Mouse (Mus musculus): ENCODE results near the gene Olfr1168. TPM values are rescaled to one million over a fixed set of nuclear protein-coding genes. Genes with fewer than 3 reads are reported as not detected.
"Not testable (repeated sequence)": the region's sequence is repeated elsewhere in the genome, so short reads cannot be mapped to it uniquely, and the experiment has no call there.

Gene Olfr1168
- not detected in 2 replicates for polyA plus RNA-seq (2012; rRNA removed)

- Histone ChIP-seq H3K36me3 (ENCODE audit: control insufficient read depth, insufficient read depth, low read length) (no peaks in the 10 kb centered on the region), H3K4me3 (ENCODE audit: low read depth, low read length) (no peak within 1 kb of the TSS), H3K27ac (ENCODE audit: insufficient read depth, low read depth, low read length) (no peak within 1 kb of the TSS), H3K27me3 (ENCODE audit: control insufficient read depth, insufficient read depth, low read length) (no peaks in the 10 kb centered on the region), H3K4me1 (ENCODE audit: control insufficient read depth, insufficient read depth, insufficient read length, low read length) (no peaks in the 10 kb centered on the region)
- TF ChIP-seq POLR2A (IDR thresholded peaks at IDR 0.05; ENCODE audit: low read depth, low read length) (no peak), CTCF (IDR thresholded peaks at IDR 0.05; ENCODE audit: extremely low read depth, insufficient read length, insufficient replicate concordance, low read depth, low read length) (no peak)
- WGBS = 76% methylated on average over 2 of the region's 2 CpGs
Observed at GRCm38 (mm10) chr2:88181580-88181979, at the start of gene Olfr1168. TSS of gene Olfr1168 (plus strand) at chr2:88181880.

DNA sequence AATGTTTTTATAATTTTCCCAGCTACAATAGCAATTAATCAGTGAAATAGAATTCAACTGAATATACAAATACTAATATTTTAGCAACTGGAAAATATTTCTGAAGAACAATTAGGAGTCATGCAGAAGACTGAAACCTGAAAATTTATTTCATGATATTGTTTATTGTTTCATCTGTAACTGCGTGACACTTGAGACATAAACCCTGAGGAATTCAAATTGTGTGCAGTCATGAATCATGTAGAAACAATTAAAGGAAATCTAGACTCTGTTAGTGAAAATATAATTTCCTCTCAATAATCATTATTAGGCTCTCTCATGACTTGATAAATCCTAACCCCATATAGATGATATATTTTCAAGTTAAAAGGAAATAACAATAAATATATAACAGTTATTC lies 26.6 kb upstream of the Olfr1168 start, which contains the start of gene Olfr1167:
Gene Olfr1167 (minus strand): TSS at position 101 of the 400 bp plus-strand sequence.
- H3K27ac ChIP-seq (ENCODE audit: insufficient read depth, low read depth, low read length); H3K27me3 ChIP-seq (ENCODE audit: control insufficient read depth, insufficient read depth, low read length); H3K4me3 ChIP-seq (ENCODE audit: low read depth, low read length); H3K36me3 ChIP-seq (ENCODE audit: control insufficient read depth, insufficient read depth, low read length); H3K4me1 ChIP-seq (ENCODE audit: control insufficient read depth, insufficient read depth, insufficient read length, low read length): not testable (repeated sequence)
- WGBS = 74% methylated on average over 1 of the region's 1 CpGs

- H3K36me3 ChIP-seq (ENCODE audit: control insufficient read depth, insufficient read depth, low read length) = no peaks in the 10 kb centered on the region
- H3K4me3 ChIP-seq (ENCODE audit: low read depth, low read length) = no peak overlapping the region
- H3K27ac ChIP-seq (ENCODE audit: insufficient read depth, low read depth, low read length) = no peak overlapping the region
- WGBS = 75% methylated on average over 1 of the region's 1 CpGs
- no peaks in the 10 kb centered on the region for H3K4me1 ChIP-seq (ENCODE audit: control insufficient read depth, insufficient read depth, insufficient read length, low read length)
- TF ChIP-seq CTCF (IDR thresholded peaks at IDR 0.05; ENCODE audit: extremely low read depth, insufficient read length, insufficient replicate concordance, low read depth, low read length) (no peak), POLR2A (IDR thresholded peaks at IDR 0.05; ENCODE audit: low read depth, low read length) (no peak)
- H3K27me3 ChIP-seq (ENCODE audit: control insufficient read depth, insufficient read depth, low read length) = no peaks in the 10 kb centered on the region
Observed at GRCm38 (mm10) chr2:88220784-88221183, 39.1 kb downstream of the Olfr1168 start.

DNA sequence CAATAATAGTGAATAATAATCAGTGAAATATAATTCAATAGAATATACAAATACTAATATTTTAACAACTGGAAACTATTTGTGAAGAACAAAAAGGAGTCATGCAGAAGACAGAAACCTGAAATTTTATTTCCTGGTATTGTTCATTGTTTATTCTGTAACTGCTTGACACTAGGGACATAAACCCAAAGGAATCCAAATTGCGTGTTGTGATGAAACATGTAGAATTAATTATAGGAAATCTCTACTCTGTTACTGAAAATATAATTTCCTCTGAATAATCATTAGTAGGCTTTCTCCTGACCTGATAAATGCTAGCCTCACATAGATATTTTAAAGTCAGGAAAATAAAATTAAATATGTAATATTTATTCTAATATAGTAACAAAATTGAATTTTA lies 46.6 kb downstream of the Olfr1168 start, which contains the start of gene Olfr1170:
Gene Olfr1170 (minus strand): TSS at position 101 of the 400 bp plus-strand sequence.
- H3K36me3 ChIP-seq (ENCODE audit: control insufficient read depth, insufficient read depth, low read length) = no peaks in the 10 kb centered on the region
- 78% methylated on average over 1 of the region's 1 CpGs for WGBS
- TF ChIP-seq CTCF (IDR thresholded peaks at IDR 0.05; ENCODE audit: extremely low read depth, insufficient read length, insufficient replicate concordance, low read depth, low read length) (no peak), POLR2A (IDR thresholded peaks at IDR 0.05; ENCODE audit: low read depth, low read length) (no peak)
- no peaks in the 10 kb centered on the region for H3K4me1 ChIP-seq (ENCODE audit: control insufficient read depth, insufficient read depth, insufficient read length, low read length)
- H3K27me3 ChIP-seq (ENCODE audit: control insufficient read depth, insufficient read depth, low read length) = no peaks in the 10 kb centered on the region
- no peak within 1 kb of the TSS for H3K27ac ChIP-seq (ENCODE audit: insufficient read depth, low read depth, low read length)
- H3K4me3 ChIP-seq (ENCODE audit: low read depth, low read length) = no peak within 1 kb of the TSS

Other genes with a start within 250 kb of the Olfr1168 start
- gene Olfr1155, start 236.7 kb upstream of the Olfr1168 start, polyA plus RNA-seq (2012; rRNA removed) = not detected in 2 replicates
- not detected in 2 replicates for gene Olfr1156, start 228.8 kb upstream of the Olfr1168 start, polyA plus RNA-seq (2012; rRNA removed)
- not detected in 2 replicates for gene Olfr1157, start 213.6 kb upstream of the Olfr1168 start, polyA plus RNA-seq (2012; rRNA removed)
- not detected in 2 replicates for gene Olfr74, start 207.2 kb upstream of the Olfr1168 start, polyA plus RNA-seq (2012; rRNA removed)
- not detected in 2 replicates for gene Olfr1158, start 191.8 kb upstream of the Olfr1168 start, polyA plus RNA-seq (2012; rRNA removed)
- not detected in 2 replicates for gene Olfr1160, start 173.6 kb upstream of the Olfr1168 start, polyA plus RNA-seq (2012; rRNA removed)
- not detected in 2 replicates for gene Olfr1161, start 159.1 kb upstream of the Olfr1168 start, polyA plus RNA-seq (2012; rRNA removed)
- gene Olfr73, start 144.2 kb upstream of the Olfr1168 start, polyA plus RNA-seq (2012; rRNA removed) = not detected in 2 replicates
- not detected in 2 replicates for gene Olfr1162, start 130.8 kb upstream of the Olfr1168 start, polyA plus RNA-seq (2012; rRNA removed)
- not detected in 2 replicates for gene Olfr1163, start 110.0 kb upstream of the Olfr1168 start, polyA plus RNA-seq (2012; rRNA removed)
- not detected in 2 replicates for gene Olfr1164, start 87.9 kb upstream of the Olfr1168 start, polyA plus RNA-seq (2012; rRNA removed)
- gene Olfr1166, start 53.6 kb upstream of the Olfr1168 start, polyA plus RNA-seq (2012; rRNA removed) = not detected in 2 replicates
- gene Olfr1167, start 26.7 kb upstream of the Olfr1168 start, polyA plus RNA-seq (2012; rRNA removed) = not detected in 2 replicates
- gene Olfr1170, start 46.5 kb downstream of the Olfr1168 start, polyA plus RNA-seq (2012; rRNA removed) = not detected in 2 replicates
- gene Olfr1173, start 98.0 kb downstream of the Olfr1168 start, polyA plus RNA-seq (2012; rRNA removed) = not detected in 2 replicates
- not detected in 2 replicates for gene Olfr1174-ps, start 133.3 kb downstream of the Olfr1168 start, polyA plus RNA-seq (2012; rRNA removed)
- not detected in 2 replicates for gene Olfr1175-ps, start 145.3 kb downstream of the Olfr1168 start, polyA plus RNA-seq (2012; rRNA removed)
- not detected in 2 replicates for gene Olfr1176, start 154.8 kb downstream of the Olfr1168 start, polyA plus RNA-seq (2012; rRNA removed)
- gene Olfr1177-ps, start 164.6 kb downstream of the Olfr1168 start, polyA plus RNA-seq (2012; rRNA removed) = not detected in 2 replicates
- gene Olfr1178, start 205.2 kb downstream of the Olfr1168 start, polyA plus RNA-seq (2012; rRNA removed) = not detected in 2 replicates
- gene Olfr1179, start 224.6 kb downstream of the Olfr1168 start, polyA plus RNA-seq (2012; rRNA removed) = not detected in 2 replicates
- not detected in 2 replicates for gene Olfr1180, start 237.3 kb downstream of the Olfr1168 start, polyA plus RNA-seq (2012; rRNA removed)
- not detected in 2 replicates for gene Olfr1181, start 244.3 kb downstream of the Olfr1168 start, polyA plus RNA-seq (2012; rRNA removed)

All from small intestine, adult 2 months (tissue).